Mouse (Mus musculus) limb, embryonic 10.5 days (tissue): ENCODE data around the gene 2300002M23Rik. TPM values are rescaled to one million over a fixed set of nuclear protein-coding genes. Genes with fewer than 3 reads are reported as not detected.

Source experiments
- DNase-seq: peaks from one replicate; pipeline ENCODE4 v3.0.0-alpha.2; 2017; ENCODE audit warnings: low spot score
- H3K27ac ChIP-seq: fragments of 300-500 bp; sonication (generic); 2 replicates; pipeline ENCODE4 v1.5.1; 2016; ENCODE audit warnings: mild to moderate bottlenecking
- H3K27me3 ChIP-seq: fragments of 300-500 bp; sonication (generic); 2 replicates; pipeline ENCODE4 v1.6.1; 2016; ENCODE audit warnings: low read depth, mild to moderate bottlenecking; ENCODE audit not compliant: poor library complexity, severe bottlenecking
- H3K36me3 ChIP-seq: fragments of 300-500 bp; sonication (generic); 2 replicates; pipeline ENCODE4 v1.6.1; 2016; ENCODE audit warnings: mild to moderate bottlenecking, moderate library complexity
- H3K4me1 ChIP-seq: fragments of 300-500 bp; sonication (generic); 2 replicates; pipeline ENCODE4 v1.6.1; 2016
- H3K4me3 ChIP-seq: fragments of 300-500 bp; sonication (generic); 2 replicates; pipeline ENCODE4 v1.5.1; 2016; ENCODE audit warnings: mild to moderate bottlenecking, moderate library complexity
- H3K9me3 ChIP-seq: fragments of 300-500 bp; sonication (generic); replicated peaks from 2 replicates; pipeline ENCODE4 v1.6.1; 2016; ENCODE audit warnings: mild to moderate bottlenecking
- WGBS: fragments of 180-500 bp; shearing (Covaris S2); methylation state at CpG from one replicate; pipeline ENCODE4 v1.1.7; 2016; 5-methylcytosine and 5-hydroxymethylcytosine counted together
- polyA plus RNA-seq: library from polyadenylated mRNA; unstranded; fragments of >200 nt; fragmentation: Nextera tagmentation; extraction: Ambion mirVana; gene quantifications from 2 replicates; pipeline ENCODE4 v1.2.1, GENCODE M21; 2016

2300002M23Rik gene
- polyA plus RNA-seq, 1 experiment from 2014 or later, result not detected

- Histone ChIP-seq H3K4me1 (peaks cover 5% of the 10 kb centered on the region), H3K9me3 (no peaks in the 10 kb centered on the region), H3K27ac (no peak overlapping the region), H3K27me3 (no peaks in the 10 kb centered on the region), H3K4me3 (no peak overlapping the region), H3K36me3 (no peaks in the 10 kb centered on the region)
- no peak for DNase-seq
- WGBS, result 85% methylated on average over 9 of the region's 9 CpGs
Observed at GRCm38 (mm10) chr17:35592131-35592530, 24.9 kb downstream of the 2300002M23Rik start.

- 40% methylated on average over 4 of the region's 4 CpGs for WGBS
- no peak overlapping the region for H3K4me3 ChIP-seq
- peaks cover 5% of the 10 kb centered on the region for H3K4me1 ChIP-seq
- no peaks in the 10 kb centered on the region for H3K27me3 ChIP-seq
- no peaks in the 10 kb centered on the region for H3K36me3 ChIP-seq
- DNase-seq, result no peak
- H3K27ac ChIP-seq, result no peak overlapping the region
- H3K9me3 ChIP-seq, result no peaks in the 10 kb centered on the region
Observed at GRCm38 (mm10) chr17:35593786-35594185, 26.5 kb downstream of the 2300002M23Rik start.

GRCm38 (mm10) chr17:35594456-35594855, 27.2 kb downstream of the 2300002M23Rik start:
- H3K4me1 ChIP-seq, result peaks cover 5% of the 10 kb centered on the region
- no peaks in the 10 kb centered on the region for H3K36me3 ChIP-seq
- no peak overlapping the region for H3K27ac ChIP-seq
- H3K9me3 ChIP-seq, result no peaks in the 10 kb centered on the region
- no peaks in the 10 kb centered on the region for H3K27me3 ChIP-seq
- 86% methylated on average over 7 of the region's 7 CpGs for WGBS
- no peak overlapping the region for H3K4me3 ChIP-seq
- no peak for DNase-seq

- no peak overlapping the region for H3K4me3 ChIP-seq
- no peak overlapping the region for H3K27ac ChIP-seq
- H3K4me1 ChIP-seq, result no peaks in the 10 kb centered on the region
- no peaks in the 10 kb centered on the region for H3K36me3 ChIP-seq
- DNase-seq, result no peak
- WGBS, result 95% methylated on average over 3 of the region's 3 CpGs
- no peaks in the 10 kb centered on the region for H3K9me3 ChIP-seq
- H3K27me3 ChIP-seq, result no peaks in the 10 kb centered on the region
Observed at GRCm38 (mm10) chr17:35597399-35597798, 30.1 kb downstream of the 2300002M23Rik start.

GRCm38 (mm10) chr17:35601249-35601648, 34.0 kb downstream of the 2300002M23Rik start, which contains the start of gene Sfta2:
TSS of gene Sfta2 (plus strand) at chr17:35601549.
- Histone ChIP-seq H3K27me3 (no peaks in the 10 kb centered on the region), H3K36me3 (no peaks in the 10 kb centered on the region), H3K4me1 (no peaks in the 10 kb centered on the region), H3K27ac (no peak within 1 kb of the TSS), H3K9me3 (no peaks in the 10 kb centered on the region), H3K4me3 (no peak within 1 kb of the TSS)
- 71% methylated on average over 2 of the region's 2 CpGs for WGBS
- DNase-seq, result no peak

- Histone ChIP-seq H3K9me3 (no peaks in the 10 kb centered on the region; the same call in 1 of the 2 replicates), H3K27ac (no peak overlapping the region), H3K27me3 (no peaks in the 10 kb centered on the region), H3K36me3 (no peaks in the 10 kb centered on the region), H3K4me3 (no peak overlapping the region), H3K4me1 (no peaks in the 10 kb centered on the region)
- WGBS, result 63% methylated on average over 8 of the region's 8 CpGs
- DNase-seq, result no peak
Observed at GRCm38 (mm10) chr17:35601736-35602354, 34.6 kb downstream of the 2300002M23Rik start.

- 80% methylated on average over 4 of the region's 4 CpGs for WGBS
- Histone ChIP-seq H3K36me3 (no peaks in the 10 kb centered on the region), H3K9me3 (no peaks in the 10 kb centered on the region), H3K4me3 (no peak overlapping the region), H3K27me3 (no peaks in the 10 kb centered on the region), H3K27ac (no peak overlapping the region), H3K4me1 (no peaks in the 10 kb centered on the region)
- no peak for DNase-seq
Observed at GRCm38 (mm10) chr17:35617127-35617526, 49.9 kb downstream of the 2300002M23Rik start.

Other genes with a start within 250 kb of the 2300002M23Rik start
- gene H2-Q1, start 247.0 kb upstream of the 2300002M23Rik start, polyA plus RNA-seq, result not detected in 2 replicates
- gene H2-Q2, start 225.2 kb upstream of the 2300002M23Rik start, polyA plus RNA-seq, result 0.79 and 0.80 TPM in 2 replicates
- 2.2 and 3.6 TPM in 2 replicates for gene H2-Q4, start 187.8 kb upstream of the 2300002M23Rik start, polyA plus RNA-seq
- 2.6 and 3.8 TPM in 2 replicates for gene H2-Q6, start 142.6 kb upstream of the 2300002M23Rik start, polyA plus RNA-seq
- 24.7 and 28.4 TPM in 2 replicates for gene H2-Q7, start 128.3 kb upstream of the 2300002M23Rik start, polyA plus RNA-seq
- gene H2-Q10, start 97.4 kb upstream of the 2300002M23Rik start, polyA plus RNA-seq, result 0.51 and 0.53 TPM in 2 replicates
- not detected in 2 replicates for gene Pou5f1, start 61.4 kb upstream of the 2300002M23Rik start, polyA plus RNA-seq
- gene Tcf19, start 50.6 kb upstream of the 2300002M23Rik start, polyA plus RNA-seq, result 38.8 and 52.0 TPM in 2 replicates
- 24.9 and 25.5 TPM in 2 replicates for gene Cchcr1, start 50.4 kb upstream of the 2300002M23Rik start, polyA plus RNA-seq
- 1.4 TPM in 2 replicates for gene Psors1c2, start 34.2 kb upstream of the 2300002M23Rik start, polyA plus RNA-seq
- not detected in 2 replicates for gene Cdsn, start 15.3 kb upstream of the 2300002M23Rik start, polyA plus RNA-seq
- not detected in 2 replicates for gene Sfta2, start 34.1 kb downstream of the 2300002M23Rik start, polyA plus RNA-seq
- not detected in 2 replicates for gene Gm9573, start 59.2 kb downstream of the 2300002M23Rik start, polyA plus RNA-seq
- 0.08 and 0.24 TPM in 2 replicates for gene Mucl3, start 76.2 kb downstream of the 2300002M23Rik start, polyA plus RNA-seq
- 21.1 and 21.5 TPM in 2 replicates for gene Vars2, start 100.1 kb downstream of the 2300002M23Rik start, polyA plus RNA-seq
- gene Gtf2h4, start 106.3 kb downstream of the 2300002M23Rik start, polyA plus RNA-seq, result 67.0 and 72.4 TPM in 2 replicates
- 18.3 and 21.9 TPM in 2 replicates for gene Ddr1, start 137.2 kb downstream of the 2300002M23Rik start, polyA plus RNA-seq